Mouse (Mus musculus) T-helper 17 cell (primary cell): ENCODE data around the gene Carmil2.

Source experiments
- in situ Hi-C, 2 experiments: fragments of 300-600 bp; cut with MboI, MseI; formaldehyde crosslinking; loops; 1 replicate in 1 of 2; 2 replicates in 1 of 2; pipeline ENCODE4 v1.15.1; 2025; ENCODE audit warnings: high pct_unique_total_duplicates in 2 of 2

The Carmil2 gene

DNA sequence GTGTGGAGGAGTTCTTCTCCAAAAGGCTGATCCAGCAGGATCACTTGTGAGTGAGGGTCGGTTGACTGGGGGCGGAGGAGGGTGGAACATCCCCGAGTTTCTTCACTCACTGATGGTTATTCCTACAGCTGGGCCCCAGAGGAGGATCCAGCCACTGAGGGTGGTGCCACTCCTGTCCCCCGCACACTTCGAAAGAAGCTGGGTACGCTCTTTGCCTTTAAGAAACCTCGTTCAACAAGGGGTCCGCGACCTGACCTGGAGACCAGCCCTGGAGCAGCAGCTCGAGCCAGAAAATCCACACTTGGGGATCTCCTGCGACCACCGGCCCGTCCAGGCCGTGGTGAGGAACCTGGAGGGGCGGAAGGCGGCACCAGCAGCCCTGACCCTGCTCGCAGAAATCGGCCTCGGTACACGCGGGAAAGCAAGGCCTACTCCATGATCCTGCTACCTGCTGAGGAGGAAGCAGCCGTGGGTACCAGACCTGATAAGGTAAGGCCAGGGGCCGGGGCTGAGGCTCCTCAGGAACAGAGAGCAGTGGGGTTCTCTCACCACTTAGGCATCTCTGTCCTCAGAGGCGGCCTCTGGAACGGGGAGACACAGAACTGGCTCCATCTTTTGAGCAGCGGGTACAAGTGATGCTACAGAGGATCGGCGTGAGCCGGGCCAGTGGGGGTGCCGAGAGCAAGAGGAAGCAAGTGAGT, 9.2 kb downstream of the Carmil2 start:
- in situ Hi-C loops: no loop called here

GRCm38 (mm10) chr8:105697196-105697780, 11.2 kb downstream of the Carmil2 start:
- in situ Hi-C loops: no loop called here

DNA sequence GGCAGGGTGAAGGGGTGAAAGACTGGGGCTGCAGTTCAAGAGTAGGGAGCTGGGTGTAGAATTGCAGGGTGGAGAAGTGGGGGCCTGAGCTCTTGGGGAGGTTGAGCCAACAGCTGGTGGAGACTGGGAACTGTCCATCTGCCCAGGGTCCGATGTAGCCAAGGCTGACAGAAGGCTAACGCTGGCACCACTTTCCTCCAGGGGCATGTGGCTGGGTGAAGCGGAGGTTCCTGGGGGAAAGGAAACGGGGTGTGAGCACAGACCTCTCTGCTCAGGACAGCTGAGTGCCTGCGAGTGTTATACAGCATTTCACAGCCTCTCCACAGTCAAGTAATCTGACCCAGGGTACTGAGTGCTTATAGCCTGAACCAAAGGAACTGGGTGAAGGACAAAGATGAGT, 12.7 kb downstream of the Carmil2 start:
- in situ Hi-C loops: no loop called here

DNA sequence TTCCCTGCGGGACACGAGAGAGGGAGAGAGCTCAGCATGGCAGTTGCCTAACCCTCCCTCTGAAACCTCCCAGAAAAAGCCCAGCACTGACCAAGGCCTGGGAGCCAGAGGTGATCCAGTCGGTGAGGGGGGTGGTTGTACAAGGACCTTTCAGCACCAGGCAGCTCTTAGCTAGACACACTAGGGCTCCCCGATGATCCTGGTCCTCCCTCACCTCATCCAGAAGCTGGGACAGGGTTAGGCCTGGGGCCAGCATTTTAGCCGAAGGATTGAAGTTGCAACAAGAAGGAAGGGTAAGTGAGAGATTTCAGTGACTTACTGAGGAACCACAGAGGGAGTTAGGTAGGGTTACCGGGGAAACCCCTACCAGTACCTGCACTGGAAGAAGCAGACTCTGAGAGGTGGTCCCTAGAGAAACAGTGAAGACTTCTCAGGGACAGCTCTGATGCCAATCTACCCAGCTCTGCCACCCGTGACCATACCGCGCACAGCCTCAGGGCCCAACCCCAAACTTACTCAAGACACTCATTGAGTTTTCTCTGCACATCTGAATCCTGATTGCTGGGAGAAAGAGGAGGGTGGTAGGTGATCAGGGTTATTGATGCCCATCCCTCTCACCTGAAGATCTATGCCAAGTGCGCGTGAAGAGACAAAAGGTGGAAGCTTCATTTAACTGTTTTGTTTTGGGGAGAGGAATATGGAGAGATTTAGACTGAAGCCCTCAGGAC, 13.6 kb downstream of the Carmil2 start:
- in situ Hi-C loops: no loop called here

- in situ Hi-C loops: no loop called here
Observed at GRCm38 (mm10) chr8:105700566-105700965, 14.5 kb downstream of the Carmil2 start.

- in situ Hi-C loops: no loop called here
Observed at GRCm38 (mm10) chr8:105700966-105701824, 15.1 kb downstream of the Carmil2 start, which contains the start of the genes Acd and Pard6a. Gene Acd (minus strand): TSS chr8:105701102. Gene Pard6a (plus strand): TSS chr8:105701148.

DNA sequence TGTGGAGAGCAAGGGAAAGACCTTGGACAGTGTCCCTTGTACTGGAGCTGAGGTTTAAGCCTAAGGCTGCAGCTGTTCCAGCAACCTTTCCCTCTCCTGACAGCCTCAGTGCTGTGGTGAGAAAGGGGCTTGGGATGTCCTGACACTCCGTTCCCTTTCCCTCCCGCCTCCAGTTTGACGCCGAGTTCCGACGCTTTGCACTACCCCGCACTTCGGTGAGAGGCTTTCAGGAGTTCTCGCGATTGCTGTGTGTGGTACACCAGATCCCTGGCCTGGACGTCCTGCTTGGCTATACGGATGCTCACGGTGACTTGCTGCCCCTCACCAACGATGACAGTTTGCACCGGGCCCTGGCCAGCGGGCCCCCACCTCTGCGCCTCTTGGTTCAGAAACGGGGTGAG, 15.9 kb downstream of the Carmil2 start:
- in situ Hi-C loops: no loop called here

DNA sequence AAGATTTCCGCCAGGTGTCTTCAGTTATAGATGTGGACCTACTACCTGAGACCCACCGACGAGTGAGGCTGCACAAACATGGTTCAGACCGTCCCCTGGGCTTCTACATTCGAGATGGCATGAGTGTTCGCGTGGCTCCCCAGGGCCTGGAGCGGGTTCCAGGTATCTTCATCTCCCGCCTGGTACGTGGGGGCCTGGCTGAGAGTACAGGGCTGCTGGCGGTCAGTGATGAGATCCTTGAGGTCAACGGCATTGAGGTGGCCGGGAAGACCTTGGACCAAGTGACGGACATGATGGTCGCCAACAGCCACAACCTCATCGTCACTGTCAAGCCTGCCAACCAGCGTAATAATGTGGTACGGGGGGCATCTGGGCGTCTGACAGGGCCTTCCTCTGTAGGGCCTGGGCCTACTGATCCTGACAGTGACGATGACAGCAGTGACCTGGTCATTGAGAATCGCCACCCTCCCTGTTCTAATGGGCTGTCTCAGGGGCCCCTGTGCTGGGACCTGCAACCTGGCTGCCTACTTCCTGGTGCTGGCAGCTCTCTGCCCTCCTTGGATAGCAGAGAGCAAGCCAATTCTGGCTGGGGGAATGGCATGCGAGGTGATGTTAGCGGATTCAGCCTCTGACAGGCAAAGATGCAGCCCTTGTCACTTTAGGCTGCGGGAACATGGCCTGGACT, 16.8 kb downstream of the Carmil2 start:
- in situ Hi-C loops: no loop called here

- in situ Hi-C loops: no loop called here
Observed at GRCm38 (mm10) chr8:105704146-105704812, 18.2 kb downstream of the Carmil2 start.

GRCm38 (mm10) chr8:105704955-105705354, 18.9 kb downstream of the Carmil2 start:
- in situ Hi-C loops: no loop called here

GRCm38 (mm10) chr8:105706426-105706825, 20.4 kb downstream of the Carmil2 start:
- in situ Hi-C loops: no loop called here

DNA sequence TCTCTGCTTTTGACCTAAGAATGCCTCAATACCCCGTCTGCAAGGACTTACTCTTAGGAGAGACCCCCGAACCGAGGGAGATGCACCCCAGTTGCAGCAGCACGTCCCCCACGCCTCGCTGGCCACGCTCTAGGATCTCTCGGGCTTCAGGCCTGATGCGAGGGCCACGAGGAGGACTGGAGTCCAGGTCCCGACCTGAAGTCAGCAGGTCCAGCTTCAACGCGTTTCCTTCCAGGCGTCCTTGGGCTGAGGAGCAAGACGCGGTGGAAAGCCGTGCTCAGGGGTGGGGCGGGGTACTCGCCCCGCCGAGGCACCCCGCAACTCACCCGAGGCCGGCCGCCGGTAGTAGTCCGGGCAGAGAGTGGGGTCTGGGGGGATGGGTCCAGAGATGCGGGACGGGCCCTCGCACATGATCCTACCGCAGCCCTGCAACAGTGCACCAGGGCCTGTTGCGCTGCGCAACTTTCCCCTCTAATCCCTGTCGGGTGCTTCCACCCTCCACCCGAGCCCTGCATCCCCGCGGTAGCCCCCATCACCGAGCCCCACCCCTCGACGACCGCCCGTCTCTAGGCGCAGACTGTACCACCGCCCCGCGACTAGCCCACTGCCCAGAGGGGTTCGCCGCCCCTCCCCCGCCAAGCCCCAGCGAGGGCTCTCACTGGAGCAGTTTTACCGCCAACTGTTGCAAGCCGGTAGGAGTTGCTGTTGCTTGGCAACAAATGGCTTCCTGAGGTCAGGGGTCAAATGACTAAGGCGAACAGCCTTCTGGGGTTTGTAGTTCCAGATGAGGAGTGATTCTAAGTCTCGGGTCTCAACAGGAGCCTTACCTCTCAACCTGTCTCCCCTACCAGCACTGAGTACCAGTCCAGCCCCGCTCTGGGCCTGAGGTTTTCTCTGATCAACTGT, 21.7 kb downstream of the Carmil2 start, which contains the start of the genes 4933405L10Rik and Enkd1:
Gene 4933405L10Rik (plus strand): TSS at position 158 of the 906 bp plus-strand sequence.
Gene Enkd1 (minus strand): TSS at position 713 of the 906 bp plus-strand sequence.
- in situ Hi-C loops: no loop called here

DNA sequence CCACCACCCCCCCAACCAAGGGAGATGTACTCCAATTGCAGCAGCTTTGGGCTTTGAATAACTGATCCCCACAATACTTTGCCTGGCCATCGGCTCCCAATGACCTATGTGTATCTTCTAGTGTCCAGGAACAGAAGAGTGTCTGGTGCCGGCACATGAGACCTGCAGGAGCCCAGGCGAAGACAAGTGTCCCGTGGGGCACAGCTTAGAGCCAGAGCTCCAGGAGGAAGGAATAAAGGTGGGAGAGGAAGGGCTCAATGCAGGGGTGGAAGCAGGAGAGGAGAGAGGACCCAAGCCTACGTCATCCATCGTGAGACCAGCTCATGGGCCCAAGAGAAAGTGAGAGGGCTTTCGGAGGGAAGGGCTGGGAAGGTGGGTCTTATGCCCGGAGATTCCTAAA, 22.6 kb downstream of the Carmil2 start:
- in situ Hi-C loops: no loop called here

GRCm38 (mm10) chr8:105709317-105709716, 23.2 kb downstream of the Carmil2 start:
- in situ Hi-C loops: no loop called here

- in situ Hi-C loops: loop anchor here (5.0 kb wide), 3 partner anchors 70 to 225 kb away; partner anchors contain the start of genes Ctrl (in 1 of the 2) and Psmb10 (in 1 of the 2)
Observed at GRCm38 (mm10) chr8:105712286-105712685, 26.2 kb downstream of the Carmil2 start.

DNA sequence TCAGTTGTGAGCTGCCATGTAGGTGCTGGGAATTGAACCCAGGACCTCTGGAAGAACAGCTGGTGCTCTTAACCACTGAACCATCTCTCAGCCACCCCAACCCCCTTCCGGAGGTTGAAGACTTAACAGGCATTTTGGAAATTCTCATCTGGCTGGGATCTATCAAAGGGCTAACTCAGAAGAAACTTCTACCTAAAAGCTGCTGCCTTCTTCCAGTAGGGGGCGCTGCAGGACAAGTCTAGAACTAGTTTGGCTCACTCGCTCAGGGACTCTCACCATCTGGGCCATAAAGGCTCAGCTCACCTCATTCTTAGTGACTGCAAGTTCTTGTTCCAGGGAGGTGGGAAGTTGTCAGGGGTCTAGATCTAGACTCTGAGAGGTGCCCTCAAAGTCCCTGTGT, 28.1 kb downstream of the Carmil2 start:
- in situ Hi-C loops: loop anchor here (5.0 kb wide), 3 partner anchors 68 to 223 kb away; partner anchors contain the start of genes Ctrl (in 1 of the 2) and Psmb10 (in 1 of the 2)

- in situ Hi-C loops: no loop called here
Observed at GRCm38 (mm10) chr8:105715042-105715441, 29.0 kb downstream of the Carmil2 start.

- in situ Hi-C loops: no loop called here
Observed at GRCm38 (mm10) chr8:105716302-105716945, 30.4 kb downstream of the Carmil2 start.
